Mouse (Mus musculus) yolk sac, embryonic 10.5 days (tissue): ENCODE measurements around the gene Wbp4.
A peak's percentile ranks its signal among the peaks of the same experiment; 100 is the strongest.
"Not testable (repeated sequence)": the region's sequence is repeated elsewhere in the genome, so short reads cannot be mapped to it uniquely, and the experiment has no call there.

Experiments used
- DNase-seq: peaks from one replicate; pipeline ENCODE4 v3.0.0-alpha.2; 2017; ENCODE audit warnings: low spot score

The Wbp4 gene

DNA sequence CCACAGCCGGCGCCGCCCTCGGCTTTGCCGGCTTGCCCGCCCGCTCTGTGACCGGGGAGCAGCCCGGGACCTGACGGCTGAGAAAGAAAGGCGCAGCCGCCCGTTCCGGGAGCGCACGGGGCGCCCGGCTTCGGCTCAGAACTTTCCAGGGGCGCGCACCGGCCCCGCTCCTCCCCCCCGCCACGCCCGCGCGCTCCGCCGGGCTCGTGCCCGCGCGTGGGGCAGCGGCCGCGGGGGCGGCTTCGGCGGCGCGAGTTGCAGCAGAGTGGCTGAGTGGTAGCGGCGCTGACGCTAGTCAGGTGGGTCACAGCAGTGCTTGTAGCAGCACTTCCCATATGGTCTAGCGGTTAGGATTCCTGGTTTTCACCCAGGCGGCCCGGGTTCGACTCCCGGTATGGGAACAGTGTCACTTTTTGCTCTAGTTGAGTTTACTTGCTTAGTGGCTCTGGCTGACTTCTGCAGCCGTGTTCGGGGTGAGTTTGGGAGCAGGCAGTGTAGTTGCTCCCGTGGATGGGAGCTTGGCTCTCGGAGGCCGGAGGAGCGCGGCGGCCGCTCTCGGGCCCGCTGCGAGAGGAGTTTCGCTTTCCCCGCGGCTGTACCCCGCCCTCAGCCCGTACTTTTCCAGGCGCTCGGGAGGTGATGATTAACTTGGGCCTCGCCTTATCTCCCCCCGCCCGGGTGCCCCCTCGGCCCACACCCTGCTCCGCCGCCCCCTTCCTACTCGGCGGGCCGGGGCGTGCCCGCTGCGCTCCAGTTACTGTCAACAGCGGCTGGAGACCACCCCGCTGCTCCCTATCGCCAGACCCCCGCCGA lies at the start of gene Wbp4:
Gene Wbp4, minus strand, starts transcription at position 182 of the 813 bp plus-strand sequence.
- DNase-seq: peak; percentile 94

DNA sequence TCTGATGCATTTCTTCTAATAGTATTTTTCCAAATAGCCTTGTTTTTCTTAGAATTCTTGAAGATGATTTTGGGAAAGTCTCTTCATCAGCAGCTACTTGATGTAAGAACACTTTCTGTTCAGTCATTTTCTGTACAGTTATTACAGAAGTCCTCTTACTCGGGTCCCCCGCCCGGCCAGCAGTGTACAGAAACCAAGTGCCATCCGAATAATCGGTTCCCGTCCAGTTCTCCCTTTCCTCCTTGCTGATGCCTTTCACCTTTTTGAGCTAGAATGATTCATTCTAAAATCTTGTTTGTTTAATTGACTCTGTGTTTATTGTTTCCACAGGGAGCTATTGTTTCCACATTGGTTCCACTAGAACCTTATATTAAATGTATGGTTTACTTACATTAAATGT lies 49.4 kb upstream of the Wbp4 start:
- DNase-seq: no peak

DNA sequence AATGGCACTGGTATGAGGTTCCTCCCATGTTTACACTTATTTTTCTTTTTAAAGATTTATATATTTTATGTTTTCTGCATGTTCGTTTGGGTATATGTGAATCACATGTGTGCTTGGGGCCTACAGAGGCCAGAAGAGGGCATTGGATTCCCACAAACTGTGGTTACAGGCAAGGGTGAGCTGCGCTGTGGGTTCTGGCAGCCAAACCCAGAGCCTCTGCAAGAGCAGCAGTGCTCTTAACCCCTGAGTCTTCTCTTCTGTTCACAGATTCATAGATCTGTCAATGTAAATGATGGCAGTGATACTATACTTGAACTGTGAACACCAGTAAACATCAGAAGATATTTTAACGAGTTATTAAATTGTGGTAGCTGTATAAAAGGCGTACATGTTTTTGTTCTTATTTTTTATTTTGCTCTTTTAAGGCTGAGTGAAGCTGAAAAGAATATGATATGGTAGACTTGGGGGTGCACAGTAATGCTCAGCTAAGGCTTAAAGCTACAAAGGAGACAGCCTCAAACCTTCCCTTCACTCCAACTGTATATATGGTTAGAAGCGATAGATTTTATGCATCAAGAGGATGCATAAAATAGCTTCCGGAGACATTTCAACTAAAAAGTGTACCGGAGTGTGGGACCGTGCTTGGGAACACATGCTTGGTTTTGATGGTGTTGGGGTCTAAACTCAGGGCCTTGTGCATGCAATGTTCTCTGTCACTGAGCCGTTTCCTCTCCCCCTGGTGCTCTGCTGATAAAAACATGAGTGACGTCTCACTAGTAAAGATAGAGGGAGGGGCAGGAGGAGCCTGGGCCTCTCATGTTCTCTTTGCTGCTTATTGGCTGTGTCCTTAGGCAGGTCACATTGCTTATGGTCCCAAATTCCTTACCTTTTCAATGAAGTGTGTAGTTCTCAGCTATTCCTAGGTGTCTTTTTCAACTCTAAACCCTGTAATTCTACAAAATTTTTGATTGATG lies 48.5 kb upstream of the Wbp4 start:
- no peak for DNase-seq

DNA sequence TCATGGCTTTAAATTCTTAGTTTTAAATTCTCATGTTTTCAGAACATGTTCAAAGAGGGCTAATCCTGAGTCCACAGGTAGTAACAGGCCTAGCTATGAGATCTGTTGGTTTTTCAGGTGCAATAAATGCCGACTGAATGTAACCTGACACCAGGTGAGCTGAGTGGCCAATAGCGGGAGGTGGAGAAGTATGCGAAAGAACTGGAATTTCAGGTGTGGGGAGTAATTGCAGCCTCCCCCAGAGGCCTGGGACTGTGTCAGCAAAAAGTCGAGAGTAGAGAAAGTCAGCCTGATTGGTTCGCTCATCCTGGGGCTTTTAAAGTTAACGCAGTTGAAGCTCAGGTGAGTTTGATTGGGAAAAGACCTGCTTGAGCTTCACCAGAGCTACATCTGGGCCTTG lies 46.4 kb upstream of the Wbp4 start:
- DNase-seq: peak; percentile 65

DNA sequence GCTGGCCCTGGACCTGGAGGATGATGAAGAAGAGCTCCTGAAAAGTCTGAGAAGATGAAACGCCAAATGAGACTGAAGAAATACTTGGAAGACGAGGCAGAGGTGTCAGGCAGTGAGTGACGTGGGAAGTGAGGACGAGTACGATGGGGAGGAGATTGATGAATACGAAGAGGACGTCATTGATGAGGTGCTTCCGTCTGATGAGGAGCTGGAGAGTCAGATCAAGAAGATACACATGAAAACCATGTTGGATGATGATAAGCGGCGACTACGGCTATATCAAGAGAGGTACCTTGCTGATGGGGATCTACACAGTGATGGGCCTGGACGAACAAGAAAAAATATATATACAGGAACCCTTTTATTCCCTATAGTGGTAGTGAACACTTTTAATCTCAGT lies 44.8 kb upstream of the Wbp4 start:
- not testable (repeated sequence) for DNase-seq

DNA sequence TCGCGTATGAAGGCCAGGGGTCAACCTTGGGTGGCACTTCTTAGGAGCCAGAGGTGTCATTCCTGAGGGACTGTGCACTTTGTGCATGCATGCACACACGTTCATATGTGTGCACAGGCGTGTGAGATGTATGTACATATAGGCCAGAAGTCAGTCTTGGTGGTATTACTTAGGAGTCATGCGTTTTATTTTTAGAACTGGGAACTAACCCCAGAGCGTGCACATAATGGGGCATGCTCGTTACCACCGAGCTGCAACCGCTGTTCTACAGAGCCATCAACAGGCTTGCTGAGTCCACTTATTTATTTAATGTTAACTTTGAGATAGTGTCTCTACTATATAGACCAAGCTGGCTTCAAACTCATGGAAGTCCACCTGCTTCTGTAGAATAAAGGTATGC lies 41.1 kb upstream of the Wbp4 start:
- DNase-seq: no peak

DNA sequence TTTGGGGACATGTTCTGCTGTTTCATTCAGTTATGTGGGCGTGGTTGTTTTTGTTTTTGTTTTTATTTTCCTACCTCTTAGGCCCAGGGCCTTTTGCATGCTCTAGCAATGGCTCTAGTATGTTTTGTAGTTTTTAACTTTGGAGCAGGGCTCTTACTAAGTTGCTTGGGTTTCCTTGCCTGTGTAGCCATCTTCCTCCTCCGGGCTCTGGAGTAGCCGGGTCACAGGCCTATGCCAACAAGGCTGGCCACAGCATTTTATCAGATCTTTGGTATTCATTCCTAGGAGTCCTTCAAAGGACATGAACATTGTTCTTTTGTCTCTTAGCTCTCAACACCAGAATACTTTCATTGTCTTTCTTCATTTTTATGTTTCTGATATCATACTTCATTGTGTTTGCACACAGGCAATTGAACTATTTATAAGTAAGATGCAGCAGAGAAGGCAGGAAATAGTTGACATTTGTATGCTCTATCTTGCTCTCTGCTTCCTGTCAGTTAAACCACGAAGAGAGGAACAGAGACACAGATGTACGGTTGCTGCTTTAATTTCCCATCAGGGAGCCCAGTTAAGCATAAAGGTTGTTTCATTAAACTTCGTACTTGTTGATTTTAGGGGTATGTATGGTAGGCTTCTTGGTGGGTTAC lies 40.3 kb upstream of the Wbp4 start:
- no peak for DNase-seq

DNA sequence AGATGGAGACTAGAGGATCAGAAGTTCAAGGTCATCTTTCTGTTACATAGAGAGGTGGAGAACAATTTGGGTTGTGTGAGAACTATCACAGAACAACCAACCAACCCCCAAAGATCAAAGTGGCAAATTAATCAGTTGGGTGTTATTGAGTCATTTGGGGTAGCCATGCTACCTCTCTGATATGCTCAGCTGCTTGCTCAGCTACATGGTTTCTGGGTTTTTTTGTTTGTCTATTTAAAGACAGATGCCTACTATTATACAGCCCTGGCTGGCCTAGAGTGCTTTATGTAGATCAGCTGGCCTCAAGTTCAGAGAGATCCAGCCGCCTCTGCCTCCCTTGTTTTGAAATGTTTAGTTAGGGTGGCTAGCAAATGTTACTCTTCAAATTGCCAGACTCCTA lies 39.7 kb upstream of the Wbp4 start:
- DNase-seq: no peak

DNA sequence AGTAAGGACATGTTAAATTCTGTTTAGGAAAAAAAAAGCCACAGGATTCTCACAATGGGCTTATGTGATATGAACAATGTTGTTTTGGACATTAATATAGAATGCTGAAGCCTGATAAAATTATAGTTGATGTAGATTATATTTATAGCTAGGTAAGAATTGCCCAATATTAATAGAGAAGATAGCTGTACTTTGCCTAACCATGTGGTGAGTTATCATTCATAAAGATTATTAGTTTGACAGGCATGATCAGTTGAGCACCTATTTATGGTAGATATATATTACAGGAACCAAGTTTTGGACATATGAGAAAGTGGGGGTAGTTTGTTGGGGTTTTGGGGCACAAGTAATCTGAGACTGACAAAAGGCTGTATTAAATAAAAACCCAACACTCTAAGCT lies 39.3 kb upstream of the Wbp4 start:
- DNase-seq: no peak

DNA sequence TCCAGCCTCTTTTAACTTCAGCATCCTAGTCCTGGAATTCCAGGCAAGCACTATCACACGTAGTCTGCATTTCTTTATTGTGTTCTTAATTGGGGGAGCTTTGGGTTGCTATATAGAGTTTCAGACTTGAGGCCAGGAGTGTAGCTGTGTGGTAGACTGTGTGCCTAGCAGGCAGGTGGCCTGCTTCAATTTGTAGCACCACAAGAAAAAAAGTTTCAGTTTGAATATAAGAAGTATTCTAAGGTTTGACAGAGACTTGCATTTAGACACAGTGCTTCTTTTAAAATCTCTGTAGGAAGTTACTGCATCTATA lies 38.3 kb upstream of the Wbp4 start:
- no peak for DNase-seq

DNA sequence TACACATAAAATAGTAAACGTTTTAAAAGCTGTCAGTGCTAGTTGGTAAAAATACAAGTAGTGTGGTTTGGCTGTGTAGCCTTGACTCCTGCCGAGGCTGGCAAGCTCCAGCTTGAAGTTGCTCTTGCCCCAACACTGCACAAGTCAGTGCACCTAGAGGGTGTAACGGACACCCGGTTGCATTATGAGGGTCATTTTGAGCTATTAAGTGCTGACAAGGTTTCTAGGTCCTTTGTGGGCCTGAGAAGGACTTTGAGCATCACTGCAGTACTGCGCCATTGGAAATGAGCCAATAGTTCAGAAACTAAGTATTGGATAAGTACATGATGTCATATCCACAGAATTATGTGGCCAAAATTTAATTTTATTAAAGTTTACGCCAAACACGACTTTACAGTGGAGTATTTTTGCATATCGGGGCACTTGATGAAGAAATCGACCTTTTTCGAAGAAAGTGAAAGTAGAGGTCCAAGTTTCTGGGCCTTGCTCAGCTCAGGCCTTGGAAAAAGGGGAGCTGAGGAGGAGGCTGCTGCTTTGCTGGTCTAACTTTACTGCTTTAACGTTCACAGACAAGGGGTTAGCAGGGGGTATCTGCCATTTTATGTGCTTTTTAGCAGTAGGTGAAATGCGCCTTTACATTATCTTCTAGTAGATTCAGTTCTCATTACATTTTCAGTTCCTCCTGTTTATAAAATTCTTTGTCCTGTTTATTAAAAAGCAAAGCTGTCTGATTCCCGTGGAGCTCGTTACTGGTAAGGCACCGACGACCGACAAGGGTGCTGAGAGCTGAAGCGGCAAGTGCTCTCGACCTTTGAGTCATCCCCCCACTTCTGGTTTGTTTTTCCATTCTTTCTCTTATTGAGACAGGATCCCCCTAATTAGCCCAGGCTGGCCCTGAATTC lies 37.7 kb upstream of the Wbp4 start:
- DNase-seq: no peak

DNA sequence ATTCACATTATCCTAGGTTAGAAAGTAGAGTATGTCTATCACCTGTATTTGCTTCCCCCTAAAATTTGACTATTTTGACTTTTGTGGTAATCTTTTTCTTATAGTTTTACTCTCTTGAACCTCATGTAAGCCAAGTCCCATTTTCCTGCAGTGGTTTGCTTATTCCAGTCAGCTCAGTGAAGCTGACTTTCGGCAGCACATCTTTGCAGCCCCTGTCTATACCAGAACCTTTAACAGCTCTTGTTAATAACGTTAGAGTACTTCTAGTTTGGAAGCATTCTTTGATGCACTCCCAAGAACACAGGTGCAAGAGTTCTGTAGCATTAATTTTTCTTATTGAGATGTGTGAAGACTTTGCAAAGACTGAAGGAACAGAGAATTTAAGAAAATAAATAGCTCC lies 36.8 kb upstream of the Wbp4 start:
- DNase-seq: no peak

DNA sequence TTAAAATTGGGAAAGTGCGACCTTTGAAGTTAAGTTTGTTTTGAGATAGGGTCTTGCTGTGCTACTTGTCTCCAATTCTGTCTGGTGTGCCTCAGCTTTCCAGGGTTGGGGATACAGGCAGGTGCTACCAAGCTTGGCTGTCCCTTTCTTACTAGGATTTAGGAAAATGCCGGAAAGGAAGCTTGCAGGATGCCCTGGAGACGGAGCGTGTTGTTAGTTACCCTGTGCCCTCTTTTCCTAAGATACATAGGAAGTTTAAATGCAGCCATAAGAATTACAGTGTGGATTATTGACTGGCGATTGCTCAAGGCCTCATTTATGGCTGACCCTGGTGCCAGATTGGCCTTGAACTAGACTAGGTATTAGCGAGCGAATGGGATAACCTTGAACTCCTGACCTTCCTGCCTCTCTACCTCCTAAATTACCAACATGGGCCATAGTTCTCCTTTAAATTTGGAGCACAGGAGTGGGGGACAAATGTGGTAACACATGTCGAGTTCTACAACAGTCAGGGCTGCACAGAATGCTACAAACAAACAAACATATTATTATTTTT lies 35.9 kb upstream of the Wbp4 start:
- DNase-seq: no peak

DNA sequence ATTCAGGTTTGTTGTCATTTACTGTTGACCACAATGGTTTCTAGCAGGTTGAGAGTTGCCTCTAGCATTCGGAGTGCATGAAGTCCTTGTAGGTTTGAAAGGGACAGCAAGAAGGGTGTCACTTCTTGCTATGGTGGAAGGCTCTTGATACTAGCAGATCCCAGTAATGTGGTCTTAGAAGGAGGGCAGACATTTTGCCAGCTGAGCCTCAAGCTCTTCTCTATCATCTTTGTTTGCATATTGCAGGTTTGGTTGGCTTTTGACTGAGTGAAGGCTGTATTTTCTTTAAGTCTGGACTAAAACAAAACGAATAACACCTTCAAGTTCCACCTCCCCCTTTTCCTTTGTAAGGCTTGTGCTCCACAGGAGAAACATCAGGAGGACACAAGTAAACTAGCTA lies 35.4 kb upstream of the Wbp4 start:
- DNase-seq: no peak

DNA sequence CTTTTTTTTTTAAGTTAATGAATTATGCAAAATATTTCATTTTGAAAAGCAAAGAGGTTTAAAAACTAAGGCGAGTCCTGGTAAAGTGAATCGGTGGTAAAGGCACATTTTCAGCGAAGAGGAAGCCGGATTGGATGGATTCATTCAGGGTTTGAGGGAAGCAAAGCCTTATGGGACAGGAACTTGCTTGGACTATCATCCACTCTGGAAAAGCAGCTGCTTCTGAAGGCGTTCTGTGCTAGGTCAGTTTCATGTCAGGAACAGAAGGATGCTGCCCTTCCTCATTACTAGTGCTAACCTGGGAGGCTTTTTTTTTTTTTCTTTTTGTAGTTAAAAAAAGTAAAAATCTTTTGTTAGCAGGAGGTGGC lies 34.9 kb upstream of the Wbp4 start:
- DNase-seq: no peak

DNA sequence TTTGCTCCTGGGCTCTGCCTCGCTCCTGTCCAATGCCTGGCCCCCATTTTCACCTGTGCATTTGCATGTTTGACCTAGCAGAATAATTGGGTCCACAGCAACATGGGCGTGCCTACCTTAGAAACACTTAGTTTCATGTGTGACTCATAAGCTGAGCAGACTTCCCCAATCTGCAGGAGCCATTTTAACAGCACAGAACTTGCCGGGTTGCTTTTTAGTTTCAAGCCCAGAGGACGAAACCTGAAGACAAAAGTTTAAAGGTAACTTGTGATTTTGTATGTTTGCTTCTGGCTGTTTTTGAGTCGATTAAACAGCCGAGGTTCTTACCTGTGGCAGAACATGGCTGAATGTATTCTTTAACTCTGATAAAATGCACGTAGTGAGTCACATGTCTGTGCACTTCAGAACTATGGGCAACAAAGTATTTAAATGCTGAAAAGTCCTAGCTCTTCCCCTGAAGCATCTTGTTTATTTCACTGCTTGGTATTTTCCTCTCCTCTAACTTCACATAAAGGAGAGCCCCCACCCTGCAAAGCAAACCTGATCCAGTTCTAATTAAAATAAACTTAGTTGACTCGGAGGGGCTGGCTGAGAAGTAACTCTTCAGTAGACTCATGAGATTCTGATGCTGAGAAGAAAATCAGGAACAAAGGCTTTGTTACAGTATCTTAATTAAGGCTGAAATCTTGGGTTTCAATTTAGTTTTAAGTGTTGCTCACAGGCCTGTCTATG lies 34.4 kb upstream of the Wbp4 start:
- DNase-seq: no peak

DNA sequence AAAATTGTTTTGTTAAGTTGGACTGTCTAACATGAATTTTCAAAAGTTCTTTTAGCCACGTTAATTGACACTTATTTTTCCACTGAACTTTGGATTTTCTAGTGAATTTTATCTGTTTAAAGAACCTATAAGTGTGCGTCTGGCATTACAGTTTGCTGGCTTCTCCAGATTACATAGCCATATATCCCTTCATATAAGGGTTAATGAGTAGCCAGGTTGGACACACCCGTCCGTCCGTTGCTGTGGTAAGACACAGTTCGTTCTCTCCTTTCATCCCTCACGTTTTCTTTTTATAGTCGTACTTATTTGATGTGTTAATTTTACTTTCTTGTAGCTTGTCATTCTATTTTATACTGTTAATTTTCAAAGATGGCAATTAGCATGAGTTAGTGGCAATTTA lies 33.8 kb upstream of the Wbp4 start:
- no peak for DNase-seq

DNA sequence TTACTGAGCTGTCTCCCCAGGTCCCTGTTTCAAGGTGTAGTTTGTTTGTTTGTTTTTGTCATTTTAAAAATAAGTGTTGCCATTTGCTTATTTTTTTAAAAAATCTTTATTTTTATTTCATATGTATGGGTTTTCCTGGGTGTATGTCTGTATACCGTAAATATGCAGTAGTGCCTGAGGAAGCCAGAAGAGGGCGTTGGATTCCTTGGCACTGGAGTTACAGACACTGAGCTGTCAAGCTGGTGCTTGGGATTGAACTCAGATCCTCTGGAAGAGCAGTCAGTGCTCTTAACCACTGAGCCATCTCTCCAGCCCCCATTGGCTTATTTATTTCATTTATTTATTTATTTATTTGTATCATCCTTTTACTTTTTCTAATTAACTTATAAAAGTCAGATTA lies 32.6 kb upstream of the Wbp4 start:
- DNase-seq: no peak

DNA sequence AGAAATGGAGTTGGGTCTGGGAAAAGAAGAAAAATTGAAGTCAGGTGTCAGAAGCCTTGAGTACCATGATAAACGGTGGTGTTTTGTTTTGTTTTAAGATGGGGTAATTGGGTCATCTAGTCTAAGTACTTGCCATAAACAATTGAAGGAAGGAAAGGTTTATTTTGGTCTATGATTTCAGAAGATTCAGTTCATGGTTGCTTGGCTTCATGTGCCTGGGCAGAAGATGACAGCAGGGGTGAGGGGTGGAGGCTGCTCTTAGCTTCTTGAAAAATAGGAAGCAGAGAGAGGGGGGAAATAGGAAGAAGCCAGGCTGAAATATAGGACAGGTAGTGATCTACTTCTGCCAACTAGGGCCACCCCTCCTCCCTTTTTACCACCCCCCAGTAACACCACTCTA lies 30.2 kb upstream of the Wbp4 start:
- DNase-seq: no peak

DNA sequence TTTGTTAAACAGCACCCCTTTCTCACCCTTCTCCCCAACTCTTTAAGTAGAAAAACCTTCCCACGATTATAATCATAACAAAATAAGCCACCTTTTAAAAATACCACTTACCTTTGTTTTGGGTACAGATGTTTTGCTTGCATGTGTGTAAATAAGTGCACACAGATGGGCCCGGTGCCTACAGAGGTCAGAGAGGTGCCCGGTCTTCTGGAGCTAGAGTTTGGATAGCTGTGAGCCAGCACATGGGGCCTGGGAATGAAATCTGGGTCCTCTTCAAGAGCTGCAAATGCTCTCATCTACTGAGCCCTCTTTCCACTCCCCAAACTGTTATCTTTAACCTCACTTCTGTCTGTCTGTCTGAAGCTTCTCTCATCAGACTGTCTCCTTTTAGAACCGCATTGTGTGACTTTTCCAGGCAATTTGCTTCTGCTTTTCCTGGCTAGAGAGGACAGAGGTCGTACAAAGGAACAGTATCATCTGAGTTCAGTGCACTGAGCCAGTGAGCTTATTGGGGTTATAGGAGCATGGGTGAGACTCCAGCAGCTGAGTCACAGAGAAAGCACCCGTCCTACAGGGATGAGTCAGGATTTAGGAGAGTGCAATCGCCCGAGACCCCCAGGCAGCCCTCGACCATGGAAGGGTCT lies 27.5 kb upstream of the Wbp4 start:
- no peak for DNase-seq
